Mouse (Mus musculus) forebrain, embryonic 10.5 days (tissue): ENCODE data around the gene Fam189a1. TPM values are rescaled to one million over a fixed set of nuclear protein-coding genes. Genes with fewer than 3 reads are reported as not detected.

Experiments used
- DNase-seq: peaks from one replicate; pipeline ENCODE4 v3.0.0-alpha.2; 2017; ENCODE audit warnings: low spot score; ENCODE audit errors: extremely low spot score
- H3K27ac ChIP-seq: fragments of 300-500 bp; sonication (generic); 2 replicates; pipeline ENCODE4 v1.5.1; 2016; ENCODE audit warnings: mild to moderate bottlenecking
- H3K27me3 ChIP-seq: fragments of 300-500 bp; sonication (generic); 2 replicates; pipeline ENCODE4 v1.6.1; 2016; ENCODE audit warnings: mild to moderate bottlenecking; ENCODE audit not compliant: poor library complexity, severe bottlenecking
- H3K36me3 ChIP-seq: fragments of 300-500 bp; sonication (generic); replicated peaks from 2 replicates; pipeline ENCODE4 v1.6.1; 2016; ENCODE audit warnings: mild to moderate bottlenecking, moderate library complexity
- H3K4me1 ChIP-seq: fragments of 300-500 bp; sonication (generic); 2 replicates; pipeline ENCODE4 v1.6.1; 2016
- H3K4me3 ChIP-seq: fragments of 300-500 bp; sonication (generic); 2 replicates; pipeline ENCODE4 v1.5.1; 2016; ENCODE audit warnings: mild to moderate bottlenecking, moderate library complexity
- H3K9me3 ChIP-seq: fragments of 300-500 bp; sonication (generic); 2 replicates; pipeline ENCODE4 v1.6.1; 2016; ENCODE audit warnings: mild to moderate bottlenecking, moderate library complexity
- WGBS: fragments of 180-500 bp; shearing (Covaris S2); methylation state at CpG from one replicate; pipeline ENCODE4 v1.1.7; 2016; 5-methylcytosine and 5-hydroxymethylcytosine counted together
- polyA plus RNA-seq: library from polyadenylated mRNA; unstranded; fragments of >200 nt; fragmentation: Nextera tagmentation; extraction: Ambion mirVana; gene quantifications from 2 replicates; pipeline ENCODE4 v1.2.1, GENCODE M21; 2016

Gene Fam189a1
- polyA plus RNA-seq, 1 experiment from 2014 or later = 1.0 TPM

- no peaks in the 10 kb centered on the region for H3K9me3 ChIP-seq
- H3K4me1 ChIP-seq = peaks cover 18% of the 10 kb centered on the region
- peaks cover 32% of the 10 kb centered on the region for H3K36me3 ChIP-seq
- H3K27ac ChIP-seq = no peak overlapping the region
- WGBS = 92% methylated on average over 7 of the region's 7 CpGs
- H3K4me3 ChIP-seq = no peak overlapping the region
- DNase-seq = no peak
- H3K27me3 ChIP-seq = peaks cover 9% of the 10 kb centered on the region; the same call in 1 of the 2 replicates
Measured at GRCm38 (mm10) chr7:64743610-64744009, 412.8 kb downstream of the Fam189a1 start.

- 39% methylated on average over 8 of the region's 8 CpGs for WGBS
- peak overlapping the region; percentile 15; the same call in 1 of the 2 replicates for H3K27ac ChIP-seq
- H3K9me3 ChIP-seq = no peaks in the 10 kb centered on the region
- H3K4me1 ChIP-seq = peaks cover 29% of the 10 kb centered on the region
- peaks cover 30% of the 10 kb centered on the region for H3K36me3 ChIP-seq
- peak; percentile 88 for DNase-seq
- H3K27me3 ChIP-seq = peaks cover 9% of the 10 kb centered on the region; the same call in 1 of the 2 replicates
- H3K4me3 ChIP-seq = no peak overlapping the region
Measured at GRCm38 (mm10) chr7:64741333-64742307, 414.8 kb downstream of the Fam189a1 start.

DNA sequence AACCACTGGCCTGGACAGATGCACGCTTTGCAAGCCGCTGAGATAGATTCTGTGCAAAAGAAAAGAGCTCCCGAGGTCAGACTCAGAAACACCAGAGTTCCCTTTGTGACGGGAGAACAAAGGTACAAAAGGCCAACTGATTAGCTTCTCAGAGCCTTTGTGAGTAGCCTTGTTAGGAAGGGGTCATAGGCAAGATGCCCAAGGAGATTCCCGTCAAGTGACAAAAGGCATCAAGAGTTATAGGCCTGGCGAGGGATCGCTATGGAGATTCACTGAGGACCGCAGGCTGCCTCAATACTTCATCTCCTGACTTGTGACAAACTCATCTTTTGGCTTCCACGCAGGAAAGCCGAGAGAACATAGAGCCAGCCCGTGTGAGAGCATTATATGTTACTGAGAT, 417.2 kb downstream of the Fam189a1 start:
- 32% methylated on average over 11 of the region's 11 CpGs for WGBS

GRCm38 (mm10) chr7:64729785-64730184, 426.6 kb downstream of the Fam189a1 start:
- Histone ChIP-seq H3K27me3 (no peaks in the 10 kb centered on the region), H3K9me3 (no peaks in the 10 kb centered on the region), H3K4me3 (no peak overlapping the region), H3K36me3 (no peaks in the 10 kb centered on the region), H3K27ac (no peak overlapping the region), H3K4me1 (no peaks in the 10 kb centered on the region)
- WGBS = 33% methylated on average over 7 of the region's 7 CpGs
- DNase-seq = peak; percentile 63

More for the DNA sequence above, 417.2 kb downstream of the Fam189a1 start:
- Histone ChIP-seq H3K27me3 (peaks cover 9% of the 10 kb centered on the region; the same call in 1 of the 2 replicates), H3K27ac (0 out of 2 replicates have a peak overlapping the region, but pooled peaks have one; percentile 6), H3K4me1 (peaks cover 29% of the 10 kb centered on the region), H3K9me3 (no peaks in the 10 kb centered on the region), H3K4me3 (no peak overlapping the region), H3K36me3 (peaks cover 10% of the 10 kb centered on the region)
- peak; percentile 24 for DNase-seq

- H3K4me1 ChIP-seq = no peaks in the 10 kb centered on the region
- H3K9me3 ChIP-seq = no peaks in the 10 kb centered on the region
- H3K4me3 ChIP-seq = no peak overlapping the region
- H3K27me3 ChIP-seq = no peaks in the 10 kb centered on the region
- WGBS = 87% methylated on average over 3 of the region's 3 CpGs
- no peak for DNase-seq
- no peaks in the 10 kb centered on the region for H3K36me3 ChIP-seq
- H3K27ac ChIP-seq = no peak overlapping the region
Measured at GRCm38 (mm10) chr7:64728816-64729215, 427.6 kb downstream of the Fam189a1 start.

- H3K9me3 ChIP-seq = no peaks in the 10 kb centered on the region
- 81% methylated on average over 5 of the region's 5 CpGs for WGBS
- H3K4me1 ChIP-seq = no peaks in the 10 kb centered on the region
- H3K27ac ChIP-seq = no peak overlapping the region
- H3K27me3 ChIP-seq = no peaks in the 10 kb centered on the region
- DNase-seq = no peak
- H3K36me3 ChIP-seq = no peaks in the 10 kb centered on the region
- H3K4me3 ChIP-seq = no peak overlapping the region
Measured at GRCm38 (mm10) chr7:64728181-64728591, 428.2 kb downstream of the Fam189a1 start.

GRCm38 (mm10) chr7:64725967-64726695, 430.2 kb downstream of the Fam189a1 start:
- 83% methylated on average over 6 of the region's 6 CpGs for WGBS
- Histone ChIP-seq H3K9me3 (no peaks in the 10 kb centered on the region), H3K27ac (no peak overlapping the region)

DNA sequence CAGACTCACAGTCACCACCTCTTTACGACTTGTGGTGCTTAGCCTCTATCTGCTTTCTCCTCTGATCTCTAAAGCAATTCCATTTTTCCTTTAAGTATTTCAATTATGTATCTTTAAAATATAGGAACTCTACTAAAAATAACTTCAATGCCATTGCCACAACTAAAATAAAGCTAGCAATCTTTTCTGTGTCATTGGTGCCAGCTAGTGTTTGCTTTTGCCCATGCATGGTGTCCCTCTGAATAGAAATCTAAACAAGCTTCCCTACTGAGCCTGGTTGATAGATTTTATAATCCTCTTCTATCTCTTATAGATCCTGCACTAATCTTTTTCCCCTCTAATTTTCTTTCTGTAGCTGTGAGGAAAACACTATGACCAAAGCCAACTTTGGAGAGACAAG, 432.0 kb downstream of the Fam189a1 start:
- H3K4me1 ChIP-seq = no peaks in the 10 kb centered on the region

More at GRCm38 (mm10) chr7:64725967-64726695, 430.2 kb downstream of the Fam189a1 start:
- Histone ChIP-seq H3K4me1 (no peaks in the 10 kb centered on the region), H3K36me3 (no peaks in the 10 kb centered on the region), H3K27me3 (no peaks in the 10 kb centered on the region), H3K4me3 (no peak overlapping the region)
- DNase-seq = no peak

DNA sequence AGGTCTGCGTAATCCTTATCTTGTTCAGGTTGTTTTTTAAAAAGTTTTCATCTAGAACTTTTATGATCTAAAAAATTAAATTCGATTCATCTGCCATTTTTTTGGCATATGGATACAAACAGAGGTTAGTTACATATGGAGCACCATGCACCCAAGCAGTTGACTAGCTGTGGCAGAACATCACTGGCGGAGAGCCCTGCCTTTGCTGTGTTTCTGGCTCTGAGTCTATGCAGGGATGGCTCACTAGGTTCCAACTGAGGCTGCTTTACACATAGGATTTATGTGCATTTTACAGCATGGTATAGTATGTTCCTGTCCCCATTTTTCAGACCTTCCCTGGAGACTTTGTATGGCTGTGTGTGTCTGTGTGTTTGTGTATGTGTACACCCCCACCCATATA, 433.1 kb downstream of the Fam189a1 start:
- no peaks in the 10 kb centered on the region for H3K27me3 ChIP-seq
- DNase-seq = no peak
- no peak overlapping the region for H3K4me3 ChIP-seq
- H3K27ac ChIP-seq = no peak overlapping the region
- no peaks in the 10 kb centered on the region for H3K9me3 ChIP-seq
- H3K4me1 ChIP-seq = no peaks in the 10 kb centered on the region
- WGBS = 91% methylated on average over 3 of the region's 3 CpGs
- H3K36me3 ChIP-seq = no peaks in the 10 kb centered on the region

More for the DNA sequence above, 432.0 kb downstream of the Fam189a1 start:
- Histone ChIP-seq H3K9me3 (no peaks in the 10 kb centered on the region), H3K27me3 (no peaks in the 10 kb centered on the region), H3K27ac (no peak overlapping the region), H3K4me3 (no peak overlapping the region), H3K36me3 (no peaks in the 10 kb centered on the region)
- DNase-seq = no peak
- 92% methylated on average over 1 of the region's 1 CpGs for WGBS

DNA sequence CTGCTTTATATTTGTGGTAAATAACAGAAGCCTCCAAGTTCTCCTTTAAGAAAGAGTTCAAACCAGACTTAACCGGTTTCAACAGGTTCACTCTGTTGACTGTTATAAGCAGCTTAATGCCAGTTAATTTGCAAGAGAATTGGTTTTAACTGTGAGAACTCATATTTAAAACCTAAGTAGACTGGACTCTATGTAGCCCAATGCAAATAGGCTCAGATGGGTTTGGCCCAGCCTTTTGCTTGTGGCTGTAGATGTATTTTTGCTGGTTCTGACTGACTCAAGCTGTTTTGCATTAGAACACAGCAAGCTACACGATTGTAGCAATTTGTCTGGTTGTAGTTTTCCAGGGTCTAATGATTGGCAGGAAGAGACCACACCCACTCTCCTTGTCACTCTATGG, 440.1 kb downstream of the Fam189a1 start:
- Histone ChIP-seq H3K27ac (no peak overlapping the region), H3K4me1 (no peaks in the 10 kb centered on the region), H3K27me3 (no peaks in the 10 kb centered on the region), H3K36me3 (peaks cover 9% of the 10 kb centered on the region), H3K9me3 (no peaks in the 10 kb centered on the region), H3K4me3 (no peak overlapping the region)
- 73% methylated on average over 2 of the region's 2 CpGs for WGBS
- no peak for DNase-seq

DNA sequence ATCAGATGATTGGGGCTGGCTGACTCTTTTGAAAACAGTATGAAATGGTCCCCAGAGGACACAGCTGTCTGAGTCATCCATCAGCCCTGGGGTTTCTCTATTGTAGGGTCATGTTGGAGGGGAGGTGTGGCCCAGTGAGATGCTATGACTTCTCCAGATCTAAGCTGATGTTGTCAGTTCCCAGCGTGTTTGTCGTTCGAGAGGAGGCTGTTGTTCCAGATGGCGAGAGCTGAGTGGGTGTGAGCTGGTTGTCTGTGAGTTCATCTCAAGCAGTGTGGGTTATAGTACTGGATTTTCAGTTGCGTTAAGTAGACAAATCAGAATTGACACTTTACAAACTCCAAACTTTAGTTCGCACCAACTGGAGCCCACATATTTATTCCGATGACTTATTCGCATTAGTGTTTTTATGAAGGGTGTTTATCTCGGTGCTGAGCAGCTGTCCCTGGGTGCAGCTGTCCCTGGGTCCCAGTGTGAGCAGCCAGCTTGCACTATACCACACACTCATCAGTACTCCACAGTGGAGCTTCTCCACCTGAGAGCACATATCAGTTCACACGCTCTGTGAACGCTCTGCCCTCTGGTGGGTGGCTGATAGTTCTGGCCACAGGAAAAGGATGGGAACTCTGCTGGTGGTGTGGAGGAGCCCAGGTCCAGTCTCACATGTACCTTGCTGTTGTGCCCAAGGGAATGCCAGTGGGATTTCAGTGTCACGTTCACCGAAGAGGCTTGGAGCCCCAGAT, 446.7 kb downstream of the Fam189a1 start:
- Histone ChIP-seq H3K27ac (no peak overlapping the region), H3K4me3 (no peak overlapping the region), H3K4me1 (peaks cover 3% of the 10 kb centered on the region; the same call in 1 of the 2 replicates), H3K36me3 (0 out of 2 replicates have a peak, but pooled peaks cover 3% of the 10 kb centered on the region), H3K9me3 (no peaks in the 10 kb centered on the region), H3K27me3 (no peaks in the 10 kb centered on the region)
- WGBS = 93% methylated on average over 13 of the region's 13 CpGs
- no peak for DNase-seq

GRCm38 (mm10) chr7:64708176-64708575, 448.2 kb downstream of the Fam189a1 start:
- H3K4me3 ChIP-seq = no peak overlapping the region
- DNase-seq = no peak
- no peak overlapping the region for H3K27ac ChIP-seq
- no peaks in the 10 kb centered on the region for H3K9me3 ChIP-seq
- WGBS = 79% methylated on average over 4 of the region's 4 CpGs
- H3K36me3 ChIP-seq = no peaks in the 10 kb centered on the region
- no peaks in the 10 kb centered on the region for H3K27me3 ChIP-seq
- peaks cover 3% of the 10 kb centered on the region; the same call in 1 of the 2 replicates for H3K4me1 ChIP-seq
